Mouse (Mus musculus): ENCODE results near the gene Pard6a. TPM values are rescaled to one million over a fixed set of nuclear protein-coding genes. Genes with fewer than 3 reads are reported as not detected.

Gene Pard6a
- polyA plus RNA-seq, 1 experiment from 2014 or later, result 8.6 TPM

Other genes starting within 250 kb of the Pard6a start
- gene Tppp3, start 229.6 kb upstream of the Pard6a start, polyA plus RNA-seq (2015; fragmentation: Nextera tagmentation; extraction: Ambion mirVana), result 1.6 and 1.8 TPM in 2 replicates
- 2.1 TPM in 2 replicates for gene Zdhhc1, start 204.2 kb upstream of the Pard6a start, polyA plus RNA-seq (2015; fragmentation: Nextera tagmentation; extraction: Ambion mirVana)
- gene Hsd11b2, start 182.4 kb upstream of the Pard6a start, polyA plus RNA-seq (2015; fragmentation: Nextera tagmentation; extraction: Ambion mirVana), result 1.5 and 2.2 TPM in 2 replicates
- 49.4 and 52.7 TPM in 2 replicates for gene Atp6v0d1, start 135.1 kb upstream of the Pard6a start, polyA plus RNA-seq (2015; fragmentation: Nextera tagmentation; extraction: Ambion mirVana)
- 7.2 and 9.0 TPM in 2 replicates for gene Ripor1, start 95.9 kb upstream of the Pard6a start, polyA plus RNA-seq (2015; fragmentation: Nextera tagmentation; extraction: Ambion mirVana)
- 69.1 and 75.8 TPM in 2 replicates for gene Ctcf, start 64.6 kb upstream of the Pard6a start, polyA plus RNA-seq (2015; fragmentation: Nextera tagmentation; extraction: Ambion mirVana)
- 0.15 and 0.41 TPM in 2 replicates for gene Agrp, start 63.8 kb upstream of the Pard6a start, polyA plus RNA-seq (2015; fragmentation: Nextera tagmentation; extraction: Ambion mirVana)
- gene Carmil2, start 14.9 kb upstream of the Pard6a start, polyA plus RNA-seq (2015; fragmentation: Nextera tagmentation; extraction: Ambion mirVana), result 0.29 and 0.32 TPM in 2 replicates
- gene Acd, start within 50 bp of the Pard6a start, polyA plus RNA-seq (2015; fragmentation: Nextera tagmentation; extraction: Ambion mirVana), result 24.4 and 26.8 TPM in 2 replicates
- not detected in 2 replicates for gene 4933405L10Rik, start 6.5 kb downstream of the Pard6a start, polyA plus RNA-seq (2015; fragmentation: Nextera tagmentation; extraction: Ambion mirVana)
- 8.6 and 8.8 TPM in 2 replicates for gene Enkd1, start 7.1 kb downstream of the Pard6a start, polyA plus RNA-seq (2015; fragmentation: Nextera tagmentation; extraction: Ambion mirVana)
- gene Gfod2, start 57.5 kb downstream of the Pard6a start, polyA plus RNA-seq (2015; fragmentation: Nextera tagmentation; extraction: Ambion mirVana), result 2.6 and 3.1 TPM in 2 replicates
- 36.1 and 36.2 TPM in 2 replicates for gene Ranbp10, start 126.2 kb downstream of the Pard6a start, polyA plus RNA-seq (2015; fragmentation: Nextera tagmentation; extraction: Ambion mirVana)
- 0.06 and 0.08 TPM in 2 replicates for gene Tsnaxip1, start 126.6 kb downstream of the Pard6a start, polyA plus RNA-seq (2015; fragmentation: Nextera tagmentation; extraction: Ambion mirVana)
- gene Cenpt, start 152.1 kb downstream of the Pard6a start, polyA plus RNA-seq (2015; fragmentation: Nextera tagmentation; extraction: Ambion mirVana), result 21.5 and 22.3 TPM in 2 replicates
- 38.2 and 40.7 TPM in 2 replicates for gene Thap11, start 154.0 kb downstream of the Pard6a start, polyA plus RNA-seq (2015; fragmentation: Nextera tagmentation; extraction: Ambion mirVana)
- gene Nutf2, start 159.4 kb downstream of the Pard6a start, polyA plus RNA-seq (2015; fragmentation: Nextera tagmentation; extraction: Ambion mirVana), result 152 and 192 TPM in 2 replicates
- gene Edc4, start 179.7 kb downstream of the Pard6a start, polyA plus RNA-seq (2015; fragmentation: Nextera tagmentation; extraction: Ambion mirVana), result 17.3 and 18.5 TPM in 2 replicates
- gene Nrn1l, start 192.4 kb downstream of the Pard6a start, polyA plus RNA-seq (2015; fragmentation: Nextera tagmentation; extraction: Ambion mirVana), result not detected in 2 replicates
- 9.6 and 10.0 TPM in 2 replicates for gene Pskh1, start 199.3 kb downstream of the Pard6a start, polyA plus RNA-seq (2015; fragmentation: Nextera tagmentation; extraction: Ambion mirVana)
- 0.35 and 0.60 TPM in 2 replicates for gene Ctrl, start 232.7 kb downstream of the Pard6a start, polyA plus RNA-seq (2015; fragmentation: Nextera tagmentation; extraction: Ambion mirVana)
- 68.9 and 81.6 TPM in 2 replicates for gene Psmb10, start 237.3 kb downstream of the Pard6a start, polyA plus RNA-seq (2015; fragmentation: Nextera tagmentation; extraction: Ambion mirVana)
- gene Lcat, start 242.2 kb downstream of the Pard6a start, polyA plus RNA-seq (2015; fragmentation: Nextera tagmentation; extraction: Ambion mirVana), result 31.2 and 33.1 TPM in 2 replicates

Data from liver, embryonic 13.5 days (tissue).